ENCODE assay signal across 10 mouse cellular contexts in the genomic region with DNA sequence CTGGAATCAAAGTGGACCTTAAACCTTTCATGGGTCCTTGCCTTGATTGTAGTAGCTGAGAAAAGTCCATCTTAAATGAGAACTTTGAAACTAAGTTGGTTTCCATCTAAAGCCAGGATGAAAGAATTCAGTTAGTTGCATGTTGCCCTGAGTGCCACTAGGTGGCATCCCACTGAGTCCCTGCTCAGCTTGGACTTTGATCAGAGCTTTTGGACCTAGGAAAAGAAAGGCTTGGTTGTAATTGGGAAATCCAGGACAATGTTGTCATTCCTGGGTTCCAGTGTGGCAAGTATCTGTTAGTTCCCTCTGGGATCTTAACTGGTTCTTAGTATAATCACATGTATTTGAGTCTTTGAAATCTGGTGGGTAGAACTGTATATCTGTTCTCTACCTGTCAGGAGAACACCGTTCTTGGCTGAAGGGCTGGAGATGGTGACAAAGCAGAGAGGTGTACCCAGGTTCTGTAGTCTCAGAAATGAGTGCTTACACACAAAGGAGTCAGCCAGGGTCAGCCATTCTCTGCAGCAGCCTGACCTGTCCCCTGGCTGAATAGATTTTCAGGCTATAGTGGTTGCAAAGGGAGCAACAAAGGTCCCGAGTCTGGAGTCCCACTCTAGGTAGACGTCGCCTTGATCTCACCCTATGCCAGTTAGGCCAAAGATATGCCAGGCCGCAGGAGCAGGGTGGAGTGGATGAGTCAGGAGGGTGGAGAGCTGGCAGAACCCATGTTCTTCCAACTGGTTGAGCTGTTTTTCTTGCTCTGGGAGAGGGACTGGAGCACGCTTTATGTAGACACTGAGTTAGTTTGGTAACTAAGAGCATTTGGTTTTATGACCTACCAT. TPM values are rescaled to one million over a fixed set of nuclear protein-coding genes. Genes with fewer than 3 reads are reported as not detected.
DNase-seq lines count a peak whose midpoint lies in the region; ATAC-seq and TF ChIP-seq lines count a peak whose summit lies in the region.
"Had no signal": no experiment of that assay in that cellular context is flagged by ENCODE, and none has a peak within 500 bp of the region (broad histone marks: within the 10 kb centered on the region; RNA-seq: fewer than 3 reads in every experiment).

No protein-coding gene starts in this region.

- H3K27me3 ChIP-seq in cerebellum, adult 2 months (ENCODE audit: control insufficient read depth, insufficient read depth, low read length): no peaks in the 10 kb centered on the region
- H3K27me3 ChIP-seq in thymus, adult 2 months (ENCODE audit: control insufficient read depth, insufficient read depth, low read length): no peaks in the 10 kb centered on the region
- H3K27me3 ChIP-seq in lung, embryonic 16.5 days (ENCODE audit: control insufficient read depth, insufficient read depth, low read depth, low read length): no peaks in the 10 kb centered on the region
- H3K27me3 ChIP-seq: heart, embryonic 15.5 days; neural tube, embryonic 12.5 days had no signal

- H3K4me2 ChIP-seq in lung, embryonic 16.5 days (ENCODE audit: low read depth, low read length): no peak overlapping the region
- H3K4me2 ChIP-seq: heart, embryonic 15.5 days; neural tube, embryonic 12.5 days had no signal

- H3K4me3 ChIP-seq in cerebellum, adult 2 months (replicated peaks; ENCODE audit: insufficient read depth, low read depth, low read length): no peak overlapping the region
- H3K4me3 ChIP-seq in thymus, adult 2 months (ENCODE audit: control insufficient read depth, insufficient read depth, low read length): no peak overlapping the region
- H3K4me3 ChIP-seq in lung, embryonic 16.5 days (ENCODE audit: low read length): no peak overlapping the region
- H3K4me3 ChIP-seq: heart, embryonic 15.5 days; neural tube, embryonic 12.5 days had no signal

- DNase-seq in cerebellum, adult 2 months: no peak
- no peak for DNase-seq in cerebellum, postnatal 36 days
- peak; percentile 6 for DNase-seq in thymus, adult 2 months
- no peak for DNase-seq in thymus, postnatal 36 days
- peak; percentile 11 to 23 for DNase-seq in heart, adult 9 months (ENCODE audit: low spot score in 2 of 2)
- no peak for DNase-seq in T-cell, adult 2 months (ENCODE audit: low spot score)
- no peak for DNase-seq in cerebellum, adult 8-10 months

- no peaks in the 10 kb centered on the region for H3K4me1 ChIP-seq in cerebellum, adult 2 months (ENCODE audit: control insufficient read depth, insufficient read depth, low read length)
- H3K4me1 ChIP-seq in thymus, adult 2 months (replicated peaks; ENCODE audit: control insufficient read depth, insufficient read depth, low read length): no peaks in the 10 kb centered on the region
- H3K4me1 ChIP-seq in lung, embryonic 16.5 days (replicated peaks; ENCODE audit: control insufficient read depth, insufficient read depth, low read length): no peaks in the 10 kb centered on the region
- H3K4me1 ChIP-seq: heart, embryonic 15.5 days; neural tube, embryonic 12.5 days had no signal

- WGBS in cerebellum, adult 2 months: 95% methylated on average over 6 of the region's 6 CpGs
- WGBS in thymus, adult 2 months: 92% methylated on average over 6 of the region's 6 CpGs
- WGBS in lung, embryonic 16.5 days: 94% methylated on average over 6 of the region's 6 CpGs

- no peak overlapping the region for H3K9ac ChIP-seq in lung, embryonic 16.5 days (ENCODE audit: low read length)
- H3K9ac ChIP-seq: heart, embryonic 15.5 days; neural tube, embryonic 12.5 days had no signal

- no peak overlapping the region for H3K27ac ChIP-seq in cerebellum, adult 2 months (ENCODE audit: insufficient read depth, low read length)
- no peak overlapping the region for H3K27ac ChIP-seq in thymus, adult 2 months (ENCODE audit: control insufficient read depth, insufficient read depth, low read length)
- H3K27ac ChIP-seq in lung, embryonic 16.5 days (ENCODE audit: low read length): no peak overlapping the region
- H3K27ac ChIP-seq: heart, embryonic 15.5 days; neural tube, embryonic 12.5 days had no signal

- peak; percentile 67 for TF ChIP-seq CTCF in cerebellum, adult 2 months (IDR thresholded peaks at IDR 0.05; ENCODE audit: borderline replicate concordance, insufficient read depth, low read depth, low read length)
- TF ChIP-seq CTCF in thymus, adult 2 months (IDR thresholded peaks at IDR 0.05; ENCODE audit: borderline replicate concordance, control insufficient read depth, extremely low read depth, insufficient read depth, low read length, poor library complexity): no peak

- no peak for TF ChIP-seq POLR2A in cerebellum, adult 2 months (IDR thresholded peaks at IDR 0.05; ENCODE audit: borderline replicate concordance, insufficient read depth, low read length)
- no peak for TF ChIP-seq POLR2A in thymus, adult 2 months (IDR thresholded peaks at IDR 0.05; ENCODE audit: control insufficient read depth, extremely low read depth, insufficient read depth, low read length, poor library complexity)

- ATAC-seq in lung, embryonic 16.5 days (ENCODE audit: low read depth): 0 out of 2 replicates have a peak, but pooled peaks have one; percentile 7

- no peaks in the 10 kb centered on the region for H3K9me3 ChIP-seq in lung, embryonic 16.5 days (ENCODE audit: control insufficient read depth, low read length)
- H3K9me3 ChIP-seq: heart, embryonic 15.5 days; neural tube, embryonic 12.5 days had no signal

- peaks cover 41% of the 10 kb centered on the region for H3K36me3 ChIP-seq in thymus, adult 2 months (ENCODE audit: control insufficient read depth, insufficient read depth, low read length)
- peaks cover 29% of the 10 kb centered on the region for H3K36me3 ChIP-seq in lung, embryonic 16.5 days (ENCODE audit: control insufficient read depth, insufficient read depth, low read length)

RNA-seq across cellular contexts. Expression of a gene that starts 10.8 kb away (rescaled TPM):
- 57.2 and 60.5 TPM in 2 replicates for polyA plus RNA-seq in cerebellum, adult 2 months (2012; rRNA removed)
- polyA plus RNA-seq in thymus, adult 2 months (2012; rRNA removed): 40.4 and 41.3 TPM in 2 replicates
- polyA plus RNA-seq in lung, embryonic 16.5 days (2015; fragmentation: Nextera tagmentation; extraction: Ambion mirVana): 120 and 123 TPM in 2 replicates

RNA-seq across cellular contexts. Expression of a gene that starts 10.8 kb away (rescaled TPM):
- 83.4 and 85.9 TPM in 2 replicates for polyA plus RNA-seq in cerebellum, adult 2 months (2012; rRNA removed)
- polyA plus RNA-seq in thymus, adult 2 months (2012; rRNA removed): 173 and 229 TPM in 2 replicates
- polyA plus RNA-seq in lung, embryonic 16.5 days (2015; fragmentation: Nextera tagmentation; extraction: Ambion mirVana): 74.6 and 76.4 TPM in 2 replicates

RNA-seq across cellular contexts. Expression of a gene that starts 27.0 kb away (rescaled TPM):
- polyA plus RNA-seq in cerebellum, adult 2 months (2012; rRNA removed): 15.4 and 15.7 TPM in 2 replicates
- polyA plus RNA-seq in thymus, adult 2 months (2012; rRNA removed): 19.2 and 20.0 TPM in 2 replicates
- polyA plus RNA-seq in lung, embryonic 16.5 days (2015; fragmentation: Nextera tagmentation; extraction: Ambion mirVana): 3.1 and 5.4 TPM in 2 replicates
- polyA plus RNA-seq: neural tube, embryonic 12.5 days had no signal

Comparison
In these comparisons a context has a peak if more than half of its experiments do, and no peak if none do; other contexts are left out.
1. DNase-seq: peak in thymus, adult 2 months (single experiment) and heart, adult 9 months (2 of 2); none in cerebellum, adult 2 months (0 of 2), cerebellum, postnatal 36 days (0 of 2), thymus, postnatal 36 days (0 of 2), T-cell, adult 2 months (single experiment) and cerebellum, adult 8-10 months (single experiment).